Mouse (Mus musculus) left cerebral cortex, adult 11 months (tissue): ENCODE data around the gene Hs6st3.

Experiments
- DNase-seq: peaks from one replicate; pipeline ENCODE4 v3.0.0; 2022; ENCODE audit warnings: low spot score

The Hs6st3 gene

DNA sequence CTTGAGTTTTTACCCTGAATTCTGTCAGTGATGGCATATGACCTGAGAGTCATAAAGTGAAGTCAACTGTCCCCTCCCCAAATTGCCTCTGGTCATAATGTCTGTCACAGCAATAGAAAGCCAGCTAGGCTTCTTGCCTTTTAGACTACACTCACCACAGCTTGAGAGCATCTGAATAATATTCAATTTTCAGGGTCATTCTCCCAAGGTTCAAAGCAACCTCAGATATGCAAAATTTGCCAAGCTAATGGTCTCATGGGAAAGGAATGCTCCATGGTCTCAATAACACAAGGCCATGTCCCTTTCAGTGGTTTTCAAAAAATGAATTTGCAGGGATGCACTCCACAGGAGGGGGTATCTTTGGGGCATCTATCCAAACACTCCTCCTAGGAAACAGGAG, 764.3 kb downstream of the Hs6st3 start:
- DNase-seq, result no peak

DNA sequence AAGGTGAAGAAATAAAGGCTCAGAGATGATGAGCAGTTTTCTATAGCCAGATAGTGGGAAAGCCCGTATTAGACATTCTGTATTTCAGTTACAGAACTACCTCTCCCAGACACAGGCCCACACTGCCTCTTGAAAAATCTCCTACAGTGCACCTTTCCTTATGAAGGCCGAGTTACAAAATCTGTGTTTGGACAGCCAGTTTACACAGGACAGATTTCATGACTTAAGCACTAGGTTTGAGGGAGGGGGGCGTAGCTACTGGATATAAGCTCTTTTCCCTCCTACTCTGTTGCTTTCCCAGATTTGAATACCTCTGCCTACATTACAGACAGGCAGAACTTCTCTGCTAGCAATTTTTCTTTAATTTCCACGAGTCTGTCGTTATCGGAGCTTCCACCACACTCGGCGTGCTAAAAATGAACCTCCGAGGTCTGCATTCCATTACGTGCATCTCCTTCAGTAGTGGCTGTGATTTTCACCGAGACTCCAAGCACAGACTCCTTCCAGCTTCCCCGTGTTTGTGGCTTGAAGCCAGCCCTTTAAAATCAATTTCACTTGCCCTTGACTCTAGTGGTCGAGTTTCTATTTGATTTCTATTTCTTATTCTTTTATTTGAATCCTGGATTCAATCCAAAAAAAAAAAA, 770.0 kb downstream of the Hs6st3 start:
- DNase-seq, result no peak

DNA sequence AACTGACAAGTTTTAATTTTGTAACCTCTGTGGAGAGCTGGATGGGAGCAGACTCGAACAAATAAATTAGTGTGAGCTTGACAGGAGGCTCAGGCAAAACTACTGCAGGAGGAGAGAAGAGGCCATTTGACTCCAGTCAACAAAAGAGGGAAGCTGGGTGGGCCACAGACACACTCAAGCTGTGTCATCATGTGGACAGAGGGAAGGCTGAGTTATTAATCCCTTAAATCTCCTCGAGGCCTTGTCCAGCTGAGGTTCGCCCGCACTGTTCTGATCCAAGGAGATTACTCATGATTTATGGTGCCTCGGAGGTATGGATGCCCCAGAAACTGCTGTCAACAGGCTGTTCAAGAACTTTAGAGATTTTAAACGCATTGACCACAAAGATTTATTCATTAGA, 776.4 kb downstream of the Hs6st3 start:
- DNase-seq, result no peak

DNA sequence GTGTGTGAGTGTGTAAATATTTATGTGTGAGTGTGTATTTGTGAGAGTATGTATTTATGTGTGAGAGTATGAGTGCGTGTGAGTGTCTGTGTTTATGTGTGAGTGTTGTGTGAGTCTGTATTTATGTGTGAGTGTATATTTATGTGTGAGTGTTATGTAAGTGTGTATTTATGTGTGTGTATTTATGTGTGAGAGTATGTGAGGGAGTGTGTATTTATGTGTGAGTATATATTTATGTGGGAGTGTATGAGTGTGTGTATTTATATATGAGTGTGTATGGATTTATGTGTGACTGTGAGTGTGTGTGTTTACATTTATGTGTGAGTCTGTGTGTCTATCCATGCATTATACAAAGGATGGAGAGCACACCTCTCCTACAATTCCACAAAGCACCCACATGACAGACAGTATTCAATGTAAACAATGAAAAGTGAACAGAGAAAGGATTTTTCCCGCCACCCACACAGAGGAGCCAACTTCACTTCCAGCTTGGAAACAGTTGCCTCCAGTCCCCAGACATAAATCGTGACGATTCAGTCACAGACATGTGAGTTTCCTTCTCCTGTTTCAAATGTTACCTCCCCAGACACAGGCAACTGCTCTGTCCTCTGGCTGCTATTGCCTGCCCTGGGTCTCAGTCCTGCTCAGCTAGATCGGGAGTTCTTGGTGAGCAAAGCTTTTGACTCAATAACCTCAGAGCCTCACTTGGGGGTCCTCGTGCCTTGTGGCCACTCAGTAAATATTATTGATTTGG, 780.3 kb downstream of the Hs6st3 start:
- no peak for DNase-seq

DNA sequence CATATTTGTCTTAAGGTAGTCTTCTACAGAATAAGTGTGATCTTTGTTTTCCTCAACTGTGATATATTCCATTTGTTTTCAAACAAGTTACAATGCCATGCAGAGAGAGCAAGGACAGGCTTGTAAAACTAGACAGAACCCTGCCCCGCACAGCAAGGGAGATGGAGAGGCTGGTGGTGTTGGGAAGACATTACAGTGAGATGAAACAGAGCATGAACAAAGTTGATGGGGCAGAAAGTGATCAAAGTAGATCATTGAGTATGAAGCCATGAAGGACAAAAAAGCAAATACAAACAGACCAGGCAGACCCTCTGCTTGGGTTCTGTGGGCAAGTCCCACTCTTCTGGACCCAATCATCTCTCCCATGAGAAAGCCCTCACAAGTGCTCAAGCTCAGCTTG, 781.0 kb downstream of the Hs6st3 start:
- no peak for DNase-seq
